Mouse (Mus musculus): ENCODE data around the gene Gm20388. TPM values are rescaled to one million over a fixed set of nuclear protein-coding genes. Genes with fewer than 3 reads are reported as not detected.

The Gm20388 gene
- polyA plus RNA-seq, 1 experiment from 2014 or later, result 5.3 TPM

DNA sequence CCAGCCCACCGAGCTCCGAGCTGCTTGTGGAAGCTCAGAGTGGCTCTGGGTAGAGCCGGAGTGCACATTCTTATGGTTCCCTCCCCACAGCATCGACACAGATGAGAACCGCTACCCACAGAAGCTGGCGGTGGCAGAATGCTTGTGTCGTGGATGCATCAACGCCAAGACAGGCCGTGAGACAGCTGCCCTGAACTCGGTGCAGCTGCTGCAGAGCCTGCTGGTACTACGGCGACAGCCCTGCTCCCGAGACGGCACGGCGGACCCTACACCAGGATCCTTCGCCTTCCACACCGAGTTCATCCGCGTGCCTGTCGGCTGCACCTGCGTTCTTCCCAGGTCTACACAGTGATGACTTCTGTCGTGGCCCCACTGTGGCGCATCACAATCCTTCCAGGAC lies 2512.6 kb downstream of the Gm20388 start:
- 86% methylated on average over 24 of the region's 24 CpGs for WGBS
- Histone ChIP-seq H3K4me3 (ENCODE audit: low read depth, low read length) (no peak overlapping the region), H3K4me1 (replicated peaks; ENCODE audit: control insufficient read depth, insufficient read depth, low read length) (no peaks in the 10 kb centered on the region), H3K9me3 (ENCODE audit: control insufficient read depth, low read length) (no peaks in the 10 kb centered on the region), H3K4me2 (no peak overlapping the region), H3K9ac (ENCODE audit: low read depth, low read length) (no peak overlapping the region), H3K27me3 (replicated peaks; ENCODE audit: control insufficient read depth, insufficient read depth, low read length) (no peaks in the 10 kb centered on the region), H3K36me3 (ENCODE audit: control insufficient read depth, insufficient read depth, low read length) (peaks cover 5% of the 10 kb centered on the region; the same call in 1 of the 2 replicates), H3K27ac (ENCODE audit: low read depth, low read length) (no peak overlapping the region)
- DNase-seq (ENCODE audit: low spot score) (no peak), ATAC-seq (replicated peaks; ENCODE audit: low FRiP score) (no peak)

DNA sequence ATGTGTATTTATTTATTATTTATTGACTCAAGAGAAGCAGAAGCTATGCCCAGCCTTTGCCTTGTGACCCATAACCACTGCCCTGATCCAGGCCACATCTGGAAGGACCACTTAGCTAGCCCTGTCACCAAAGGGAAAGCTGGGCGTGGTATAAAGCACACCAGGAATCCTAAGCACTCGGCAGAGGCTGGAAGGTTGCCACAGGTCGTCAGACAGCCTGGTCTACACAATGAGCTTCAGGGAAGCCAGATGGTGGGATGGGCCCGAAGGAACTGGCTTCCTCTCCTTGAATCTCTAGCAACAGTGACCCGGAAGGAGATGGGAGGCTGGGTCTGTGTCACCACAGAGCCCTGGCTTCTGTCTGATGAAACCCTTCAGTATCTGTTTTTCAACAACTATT lies 2513.0 kb downstream of the Gm20388 start:
- WGBS, result 58% methylated on average over 5 of the region's 5 CpGs
- no peak overlapping the region for H3K4me3 ChIP-seq (ENCODE audit: low read depth, low read length)
- no peaks in the 10 kb centered on the region for H3K27me3 ChIP-seq (replicated peaks; ENCODE audit: control insufficient read depth, insufficient read depth, low read length)
- no peak overlapping the region for H3K4me2 ChIP-seq
- no peak overlapping the region for H3K27ac ChIP-seq (ENCODE audit: low read depth, low read length)
- DNase-seq (ENCODE audit: low spot score), result no peak
- ATAC-seq (replicated peaks; ENCODE audit: low FRiP score), result no peak
- 0 out of 2 replicates have a peak, but pooled peaks cover 1% of the 10 kb centered on the region for H3K36me3 ChIP-seq (ENCODE audit: control insufficient read depth, insufficient read depth, low read length)
- H3K9me3 ChIP-seq (ENCODE audit: control insufficient read depth, low read length), result no peaks in the 10 kb centered on the region
- no peak overlapping the region for H3K9ac ChIP-seq (ENCODE audit: low read depth, low read length)
- no peaks in the 10 kb centered on the region for H3K4me1 ChIP-seq (replicated peaks; ENCODE audit: control insufficient read depth, insufficient read depth, low read length)

DNA sequence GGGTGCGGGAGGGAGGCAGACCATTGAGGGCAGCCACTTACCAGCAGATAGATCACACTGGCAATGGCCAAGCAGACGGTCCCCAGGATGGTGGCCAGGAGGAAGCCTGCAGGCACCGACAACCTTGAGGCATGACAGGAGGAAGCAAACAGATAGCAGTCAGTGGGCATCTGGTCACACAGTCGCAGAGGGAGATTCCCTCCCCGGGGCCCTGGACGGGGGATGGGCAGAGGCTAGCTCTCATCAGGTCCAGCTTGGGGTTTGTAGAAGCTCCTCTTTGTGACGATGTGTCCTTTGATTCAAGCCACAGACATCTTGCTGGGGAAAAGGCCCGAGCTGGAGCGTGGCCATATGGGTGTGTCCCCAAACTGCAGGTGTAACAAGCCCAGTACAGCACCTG lies 2515.5 kb downstream of the Gm20388 start:
- H3K9me3 ChIP-seq (ENCODE audit: control insufficient read depth, low read length), result no peaks in the 10 kb centered on the region
- peaks cover 4% of the 10 kb centered on the region; the same call in 1 of the 2 replicates for H3K36me3 ChIP-seq (ENCODE audit: control insufficient read depth, insufficient read depth, low read length)
- H3K4me1 ChIP-seq (replicated peaks; ENCODE audit: control insufficient read depth, insufficient read depth, low read length), result peaks cover 4% of the 10 kb centered on the region
- 55% methylated on average over 9 of the region's 9 CpGs for WGBS
- no peak overlapping the region for H3K27ac ChIP-seq (ENCODE audit: low read depth, low read length)
- no peak overlapping the region for H3K4me2 ChIP-seq
- ATAC-seq (replicated peaks; ENCODE audit: low FRiP score) (no peak), DNase-seq (ENCODE audit: low spot score) (no peak)
- H3K27me3 ChIP-seq (replicated peaks; ENCODE audit: control insufficient read depth, insufficient read depth, low read length), result no peaks in the 10 kb centered on the region
- no peak overlapping the region for H3K4me3 ChIP-seq (ENCODE audit: low read depth, low read length)
- H3K9ac ChIP-seq (ENCODE audit: low read depth, low read length), result no peak overlapping the region

DNA sequence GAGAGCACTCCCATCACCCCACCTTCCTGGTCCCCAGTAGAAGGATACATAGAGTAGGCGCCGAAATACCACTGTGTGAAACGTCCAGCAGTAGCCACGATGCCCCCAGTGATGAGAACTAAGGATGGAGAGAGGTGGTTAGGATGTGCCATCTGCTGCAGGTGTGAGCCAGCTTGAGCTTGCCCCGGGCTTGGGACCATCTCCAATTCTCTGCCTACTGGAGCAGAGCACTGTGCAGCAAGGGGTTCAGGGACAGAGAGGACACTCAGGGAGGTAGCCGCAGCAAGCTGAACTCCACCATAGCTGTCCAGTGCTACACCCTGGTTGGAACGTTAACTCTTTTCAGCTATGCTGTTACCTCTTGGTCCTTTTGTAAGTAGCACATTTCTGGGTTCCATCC lies 2517.0 kb downstream of the Gm20388 start:
- H3K4me2 ChIP-seq, result no peak overlapping the region
- peaks cover 15% of the 10 kb centered on the region for H3K4me1 ChIP-seq (replicated peaks; ENCODE audit: control insufficient read depth, insufficient read depth, low read length)
- ATAC-seq (replicated peaks; ENCODE audit: low FRiP score), result no peak
- H3K9me3 ChIP-seq (ENCODE audit: control insufficient read depth, low read length), result no peaks in the 10 kb centered on the region
- no peak overlapping the region for H3K9ac ChIP-seq (ENCODE audit: low read depth, low read length)
- 88% methylated on average over 7 of the region's 7 CpGs for WGBS
- no peak for DNase-seq (ENCODE audit: low spot score)
- H3K4me3 ChIP-seq (ENCODE audit: low read depth, low read length), result no peak overlapping the region
- no peak overlapping the region for H3K27ac ChIP-seq (ENCODE audit: low read depth, low read length)
- no peaks in the 10 kb centered on the region for H3K27me3 ChIP-seq (replicated peaks; ENCODE audit: control insufficient read depth, insufficient read depth, low read length)
- H3K36me3 ChIP-seq (ENCODE audit: control insufficient read depth, insufficient read depth, low read length), result peaks cover 4% of the 10 kb centered on the region; the same call in 1 of the 2 replicates

DNA sequence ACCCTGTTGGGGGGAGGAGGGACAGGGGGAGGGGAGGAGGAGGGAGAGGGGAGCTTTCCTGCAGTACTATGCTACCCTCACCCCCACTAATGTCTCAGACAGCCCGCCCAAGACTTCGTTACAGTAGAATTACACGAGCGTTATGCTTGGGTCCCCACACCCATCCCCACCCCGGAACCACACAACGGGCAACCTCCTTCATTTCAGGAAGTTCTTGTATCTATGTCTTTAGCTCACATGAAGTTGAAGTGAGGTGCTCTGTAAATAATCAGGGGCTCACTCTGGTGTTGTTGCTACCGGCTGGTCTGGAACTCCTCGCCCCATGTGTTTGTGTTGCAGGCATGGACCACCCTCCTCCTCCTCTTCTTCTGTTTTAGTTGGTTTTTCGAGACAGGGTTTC lies 2517.5 kb downstream of the Gm20388 start:
- H3K9me3 ChIP-seq (ENCODE audit: control insufficient read depth, low read length), result no peaks in the 10 kb centered on the region
- 69% methylated on average over 9 of the region's 9 CpGs for WGBS
- H3K4me2 ChIP-seq, result no peak overlapping the region
- H3K4me3 ChIP-seq (ENCODE audit: low read depth, low read length), result no peak overlapping the region
- DNase-seq (ENCODE audit: low spot score) (no peak), ATAC-seq (replicated peaks; ENCODE audit: low FRiP score) (no peak)
- no peaks in the 10 kb centered on the region for H3K27me3 ChIP-seq (replicated peaks; ENCODE audit: control insufficient read depth, insufficient read depth, low read length)
- peaks cover 20% of the 10 kb centered on the region for H3K4me1 ChIP-seq (replicated peaks; ENCODE audit: control insufficient read depth, insufficient read depth, low read length)
- H3K27ac ChIP-seq (ENCODE audit: low read depth, low read length), result no peak overlapping the region
- H3K36me3 ChIP-seq (ENCODE audit: control insufficient read depth, insufficient read depth, low read length), result peaks cover 4% of the 10 kb centered on the region; the same call in 1 of the 2 replicates
- no peak overlapping the region for H3K9ac ChIP-seq (ENCODE audit: low read depth, low read length)

DNA sequence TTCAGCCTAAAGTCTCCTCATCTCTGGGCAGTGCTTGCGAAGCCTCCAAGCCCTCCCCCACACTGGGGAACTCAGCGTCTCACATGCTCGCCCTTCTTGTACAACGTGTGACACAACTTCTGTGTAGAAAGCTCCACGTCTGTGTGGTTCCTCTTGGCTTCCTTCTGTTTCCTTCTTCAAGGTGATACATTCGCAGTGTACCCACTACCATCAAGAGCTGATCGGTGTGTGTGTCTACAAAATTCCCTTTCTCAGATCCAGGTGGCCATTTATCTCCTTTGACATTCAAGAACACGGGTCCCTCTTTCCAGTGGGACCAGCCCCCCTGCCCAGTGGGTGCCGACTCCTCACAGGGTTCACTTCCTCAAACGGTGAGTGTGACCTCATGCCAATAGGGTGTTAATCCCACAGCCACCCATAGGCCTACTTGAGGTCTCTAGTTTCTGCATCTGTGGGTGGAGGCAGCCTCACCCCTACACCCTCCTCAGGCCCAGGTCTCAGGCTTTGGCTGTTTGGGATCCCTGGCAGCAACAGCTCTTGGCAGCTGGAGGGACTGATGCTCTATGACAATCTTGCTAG lies 2519.5 kb downstream of the Gm20388 start:
- no peak overlapping the region for H3K4me3 ChIP-seq (ENCODE audit: low read depth, low read length)
- H3K9me3 ChIP-seq (ENCODE audit: control insufficient read depth, low read length), result no peaks in the 10 kb centered on the region
- WGBS, result 60% methylated on average over 10 of the region's 10 CpGs
- DNase-seq (ENCODE audit: low spot score) (no peak), ATAC-seq (replicated peaks; ENCODE audit: low FRiP score) (no peak)
- H3K27ac ChIP-seq (ENCODE audit: low read depth, low read length), result no peak overlapping the region
- H3K4me1 ChIP-seq (replicated peaks; ENCODE audit: control insufficient read depth, insufficient read depth, low read length), result peaks cover 23% of the 10 kb centered on the region
- no peak overlapping the region for H3K4me2 ChIP-seq
- no peaks in the 10 kb centered on the region for H3K27me3 ChIP-seq (replicated peaks; ENCODE audit: control insufficient read depth, insufficient read depth, low read length)
- H3K36me3 ChIP-seq (ENCODE audit: control insufficient read depth, insufficient read depth, low read length), result peaks cover 4% of the 10 kb centered on the region; the same call in 1 of the 2 replicates
- H3K9ac ChIP-seq (ENCODE audit: low read depth, low read length), result no peak overlapping the region

DNA sequence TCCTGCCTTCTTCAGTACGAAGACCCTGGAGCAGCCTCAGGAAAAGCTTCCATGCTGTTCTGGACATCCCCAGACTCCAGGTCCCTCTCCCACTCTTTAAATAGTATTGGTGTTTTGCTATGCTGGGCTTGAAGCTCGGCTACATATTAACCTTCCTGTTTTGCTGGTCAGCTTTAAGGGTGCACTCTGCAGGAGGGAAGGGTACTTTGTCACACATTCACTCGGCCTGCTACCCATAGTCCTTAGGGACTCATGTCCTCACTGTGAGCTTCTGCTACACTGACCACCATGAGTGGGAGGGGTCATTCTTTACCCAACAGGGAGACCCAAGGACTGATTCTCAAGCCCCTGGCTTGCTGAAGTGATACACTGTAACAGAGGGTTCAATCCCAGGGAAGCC lies 2520.0 kb downstream of the Gm20388 start:
- H3K4me1 ChIP-seq (replicated peaks; ENCODE audit: control insufficient read depth, insufficient read depth, low read length), result peaks cover 23% of the 10 kb centered on the region
- H3K27ac ChIP-seq (ENCODE audit: low read depth, low read length), result no peak overlapping the region
- H3K9me3 ChIP-seq (ENCODE audit: control insufficient read depth, low read length), result no peaks in the 10 kb centered on the region
- no peak for ATAC-seq (replicated peaks; ENCODE audit: low FRiP score)
- no peak overlapping the region for H3K9ac ChIP-seq (ENCODE audit: low read depth, low read length)
- 71% methylated on average over 3 of the region's 3 CpGs for WGBS
- DNase-seq (ENCODE audit: low spot score), result no peak
- no peaks in the 10 kb centered on the region for H3K27me3 ChIP-seq (replicated peaks; ENCODE audit: control insufficient read depth, insufficient read depth, low read length)
- no peak overlapping the region for H3K4me2 ChIP-seq
- H3K36me3 ChIP-seq (ENCODE audit: control insufficient read depth, insufficient read depth, low read length), result peaks cover 8% of the 10 kb centered on the region
- no peak overlapping the region for H3K4me3 ChIP-seq (ENCODE audit: low read depth, low read length)

DNA sequence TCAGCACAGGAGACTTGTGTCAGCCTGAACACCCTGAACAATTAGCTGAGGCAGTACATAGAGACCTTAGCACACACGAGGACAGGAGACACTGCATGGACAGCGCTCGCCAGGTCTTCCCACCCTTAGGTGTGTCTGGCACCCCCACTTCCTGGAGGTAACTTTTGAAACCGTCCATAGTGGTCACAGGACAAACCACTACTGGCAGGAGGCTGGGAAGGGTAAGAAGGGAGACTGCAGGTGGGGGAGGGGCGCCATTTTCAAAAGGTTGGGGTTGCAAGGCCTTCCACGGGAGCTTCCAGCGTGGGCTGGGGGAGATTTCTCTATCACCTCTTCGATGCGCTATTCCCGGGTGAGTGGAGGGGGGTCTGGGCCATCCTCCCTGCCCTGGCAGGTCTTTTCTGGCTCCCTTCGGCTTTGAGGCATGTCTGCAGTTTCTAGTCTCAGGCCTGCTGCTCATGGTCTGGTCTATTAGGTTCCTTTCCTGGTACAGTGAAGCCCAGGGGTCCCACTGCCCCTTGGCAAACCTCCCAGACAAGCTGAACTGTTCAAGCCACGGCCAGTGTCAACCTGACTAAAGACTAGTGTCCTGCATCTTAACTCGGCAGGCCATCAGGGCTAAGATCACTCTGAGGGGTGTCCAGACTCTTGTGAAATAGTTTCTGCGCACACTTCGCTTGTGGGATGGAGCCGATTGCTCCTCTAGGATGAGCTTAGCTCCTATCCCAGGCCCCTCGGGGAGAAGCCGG lies 2521.2 kb downstream of the Gm20388 start:
- Histone ChIP-seq H3K9ac (ENCODE audit: low read depth, low read length) (peak overlapping the region; percentile 81), H3K4me3 (ENCODE audit: low read depth, low read length) (peak overlapping the region; percentile 69)
- 28% methylated on average over 18 of the region's 18 CpGs for WGBS

More for the DNA sequence above, 2521.2 kb downstream of the Gm20388 start:
- H3K36me3 ChIP-seq (ENCODE audit: control insufficient read depth, insufficient read depth, low read length), result peaks cover 14% of the 10 kb centered on the region
- H3K4me2 ChIP-seq, result peak overlapping the region; percentile 97
- ATAC-seq (replicated peaks; ENCODE audit: low FRiP score) (peak; percentile 9; the same call in 1 of the 2 replicates), DNase-seq (ENCODE audit: low spot score) (no peak)
- H3K9me3 ChIP-seq (ENCODE audit: control insufficient read depth, low read length), result no peaks in the 10 kb centered on the region
- peak overlapping the region; percentile 79 for H3K27ac ChIP-seq (ENCODE audit: low read depth, low read length)
- no peaks in the 10 kb centered on the region for H3K27me3 ChIP-seq (replicated peaks; ENCODE audit: control insufficient read depth, insufficient read depth, low read length)
- H3K4me1 ChIP-seq (replicated peaks; ENCODE audit: control insufficient read depth, insufficient read depth, low read length), result peaks cover 24% of the 10 kb centered on the region
